Mouse (Mus musculus) intestine, embryonic 14.5 days (tissue): ENCODE data around the gene Morn3. TPM values are rescaled to one million over a fixed set of nuclear protein-coding genes. Genes with fewer than 3 reads are reported as not detected.
A peak's percentile ranks its signal among the peaks of the same experiment; 100 is the strongest.

Source experiments
- ATAC-seq: fragments of 200-750 bp; cut with Nextera tagmentation; replicated peaks from 2 replicates; pipeline ENCODE4 v1.8.0; 2017; ENCODE audit warnings: low read depth, moderate number of reproducible peaks, moderate TSS enrichment, moderate library complexity; ENCODE audit not compliant: low FRiP score, low TSS enrichment
- DNase-seq: peaks from one replicate; pipeline ENCODE4 v3.0.0-alpha.2; 2018; ENCODE audit warnings: low spot score
- H3K27ac ChIP-seq: fragments of 300-500 bp; sonication (generic); 2 replicates; pipeline ENCODE4 v1.5.1; 2014; ENCODE audit warnings: low read depth, mild to moderate bottlenecking, control low read depth
- H3K27me3 ChIP-seq: fragments of 300-500 bp; sonication (generic); replicated peaks from 2 replicates; pipeline ENCODE4 v1.6.1; 2014; ENCODE audit warnings: low read length, control low read depth; ENCODE audit not compliant: control insufficient read depth, insufficient read depth
- H3K36me3 ChIP-seq: fragments of 300-500 bp; sonication (generic); 2 replicates; pipeline ENCODE4 v1.6.1; 2014; ENCODE audit warnings: low read length, control low read depth; ENCODE audit not compliant: control insufficient read depth, insufficient read depth
- H3K4me1 ChIP-seq: fragments of 300-500 bp; sonication (generic); replicated peaks from 2 replicates; pipeline ENCODE4 v1.6.1; 2014; ENCODE audit warnings: low read length, control low read depth, mixed read lengths; ENCODE audit not compliant: control insufficient read depth, insufficient read depth
- H3K4me2 ChIP-seq: fragments of 300-500 bp; sonication (generic); 2 replicates; pipeline ENCODE4 v1.6.1; 2014; ENCODE audit warnings: low read length
- H3K4me3 ChIP-seq: fragments of 300-500 bp; sonication (generic); 2 replicates; pipeline ENCODE4 v1.5.1; 2014; ENCODE audit warnings: low read depth, low read length, control low read depth, mixed read lengths
- H3K9ac ChIP-seq: fragments of 300-500 bp; sonication (generic); 2 replicates; pipeline ENCODE4 v1.6.1; 2014; ENCODE audit warnings: mild to moderate bottlenecking, low read length
- H3K9me3 ChIP-seq: fragments of 300-500 bp; sonication (generic); 2 replicates; pipeline ENCODE4 v1.6.1; 2016; ENCODE audit warnings: low read length, control low read depth; ENCODE audit not compliant: control insufficient read depth
- WGBS: fragments of 180-500 bp; shearing (Covaris S2); extraction: QIAGEN DNeasy Blood & Tissue Kit; methylation state at CpG from one replicate; pipeline ENCODE4 v1.1.7; 2014; 5-methylcytosine and 5-hydroxymethylcytosine counted together
- polyA plus RNA-seq: library from polyadenylated mRNA; unstranded; fragments of >200 nt; fragmentation: Nextera tagmentation; extraction: Ambion mirVana; gene quantifications from 2 replicates; pipeline ENCODE4 v1.2.1, GENCODE M21; 2014

Morn3 gene
- polyA plus RNA-seq, 1 experiment from 2014 or later, result 1.5 TPM

GRCm38 (mm10) chr5:122987211-122988020 lies 59.4 kb downstream of the Morn3 start:
- DNase-seq (no peak), ATAC-seq (no peak)
- WGBS, result 4% methylated on average over 39 of the region's 39 CpGs
- no peaks in the 10 kb centered on the region for H3K36me3 ChIP-seq
- H3K4me1 ChIP-seq, result peaks cover 29% of the 10 kb centered on the region
- H3K27me3 ChIP-seq, result no peaks in the 10 kb centered on the region
- peak overlapping the region; percentile 71 for H3K4me3 ChIP-seq
- no peaks in the 10 kb centered on the region for H3K9me3 ChIP-seq
- peak overlapping the region; percentile 71 for H3K9ac ChIP-seq
- peak overlapping the region; percentile 100 for H3K4me2 ChIP-seq
- H3K27ac ChIP-seq, result no peak overlapping the region

- Histone ChIP-seq H3K4me2 (no peak overlapping the region), H3K4me1 (peaks cover 24% of the 10 kb centered on the region), H3K36me3 (no peaks in the 10 kb centered on the region), H3K9me3 (no peaks in the 10 kb centered on the region), H3K9ac (no peak overlapping the region), H3K4me3 (no peak overlapping the region), H3K27me3 (no peaks in the 10 kb centered on the region), H3K27ac (no peak overlapping the region)
- DNase-seq (no peak), ATAC-seq (no peak)
- WGBS, result 60% methylated on average over 8 of the region's 8 CpGs
These were observed 60.7 kb downstream of the Morn3 start for GRCm38 (mm10) chr5:122986091-122986493.

Other genes starting within 250 kb of the Morn3 start
- gene Anapc5, start 225.7 kb downstream of the Morn3 start, polyA plus RNA-seq, result 448 and 490 TPM in 2 replicates
- 31.8 and 38.2 TPM in 2 replicates for gene Rnf34, start 197.0 kb downstream of the Morn3 start, polyA plus RNA-seq
- gene Kdm2b, start 57.2 kb downstream of the Morn3 start, polyA plus RNA-seq, result 31.7 and 37.4 TPM in 2 replicates
- gene Orai1, start 31.9 kb downstream of the Morn3 start, polyA plus RNA-seq, result 15.6 and 17.7 TPM in 2 replicates
- 8.9 and 10.0 TPM in 2 replicates for gene Tmem120b, start 21.4 kb upstream of the Morn3 start, polyA plus RNA-seq
- gene Rhof, start 85.7 kb upstream of the Morn3 start, polyA plus RNA-seq, result 1.5 and 1.9 TPM in 2 replicates
- 10.3 and 10.6 TPM in 2 replicates for gene Setd1b, start 95.2 kb upstream of the Morn3 start, polyA plus RNA-seq
- 58.6 and 68.4 TPM in 2 replicates for gene Psmd9, start 122.4 kb upstream of the Morn3 start, polyA plus RNA-seq
- 1.3 and 1.9 TPM in 2 replicates for gene Hpd, start 135.7 kb upstream of the Morn3 start, polyA plus RNA-seq
- gene Wdr66, start 205.1 kb upstream of the Morn3 start, polyA plus RNA-seq, result 1.1 and 1.8 TPM in 2 replicates